Mouse (Mus musculus): ENCODE measurements around the gene Ankrd52.
"Not testable (repeated sequence)": the region's sequence is repeated elsewhere in the genome, so short reads cannot be mapped to it uniquely, and the experiment has no call there.

Ankrd52 gene

GRCm38 (mm10) chr10:128376455-128377211 lies at the start of gene Ankrd52:
Gene Ankrd52 (plus strand): TSS chr10:128377115.
- DNase-seq (ENCODE audit: extremely low read depth, insufficient read length, low spot score) = peak; percentile 84

DNA sequence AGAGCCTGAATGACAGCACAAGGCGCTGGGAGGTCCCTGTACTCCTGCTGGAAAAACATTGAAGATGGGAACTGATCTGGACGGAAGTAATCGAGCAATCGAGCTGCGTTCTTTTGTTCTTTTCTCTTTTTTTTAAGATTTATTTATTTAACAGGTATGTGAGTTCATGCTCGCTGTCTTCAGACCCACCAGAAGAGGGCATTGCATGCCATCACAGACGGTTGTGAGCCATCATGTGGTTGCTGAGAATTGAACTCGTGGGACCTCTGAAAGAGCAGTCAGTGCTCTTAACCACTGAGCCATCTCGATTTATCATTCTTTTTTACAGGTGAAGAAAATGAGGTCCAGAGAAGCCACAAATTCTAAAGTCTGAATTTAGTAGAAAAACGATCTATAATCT lies 49.3 kb upstream of the Ankrd52 start:
- no peak for DNase-seq (ENCODE audit: extremely low read depth, insufficient read length, low spot score)

- DNase-seq (ENCODE audit: extremely low read depth, insufficient read length, low spot score) = not testable (repeated sequence)
Observed at GRCm38 (mm10) chr10:128332358-128333249, 44.3 kb upstream of the Ankrd52 start.

DNA sequence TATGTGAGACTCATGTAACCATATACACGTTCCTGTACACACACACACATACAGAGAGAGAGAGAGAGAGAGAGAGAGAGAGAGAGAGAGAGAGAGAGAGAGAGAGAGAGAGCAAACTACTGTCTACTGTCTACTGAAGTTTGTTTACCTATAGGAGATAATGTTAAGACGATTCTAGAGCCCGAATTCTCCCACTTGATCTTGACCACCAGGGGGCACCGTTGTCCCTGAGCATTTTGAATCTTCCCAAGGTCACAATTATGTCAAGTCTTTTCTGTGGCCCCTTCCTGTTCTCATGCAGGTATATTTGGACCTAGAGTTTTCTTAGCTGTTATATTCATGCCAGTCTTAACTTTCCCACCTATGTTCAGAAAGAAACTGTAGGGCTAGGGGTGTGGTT lies 41.3 kb upstream of the Ankrd52 start:
- peak; percentile 28 for DNase-seq (ENCODE audit: extremely low read depth, insufficient read length, low spot score)

DNA sequence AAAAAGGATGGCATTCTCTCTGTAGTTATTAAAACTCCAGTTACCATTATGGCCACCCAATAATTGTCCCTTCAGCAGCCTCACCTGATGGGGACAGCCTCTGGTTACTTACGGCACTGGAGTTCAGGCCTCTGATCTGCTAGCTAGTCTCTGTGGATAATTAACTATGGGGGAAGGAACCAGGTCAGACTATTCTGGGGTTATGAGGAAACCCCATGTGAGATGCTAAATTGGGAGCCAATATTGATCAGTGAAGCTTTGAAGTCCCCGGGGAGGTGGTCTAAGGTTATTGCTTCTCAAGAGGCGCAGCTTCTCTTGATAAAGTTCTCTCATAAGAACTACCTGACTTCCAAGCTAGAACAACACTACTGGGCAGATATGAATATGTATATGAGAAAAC lies 40.7 kb upstream of the Ankrd52 start:
- DNase-seq (ENCODE audit: extremely low read depth, insufficient read length, low spot score) = no peak

DNA sequence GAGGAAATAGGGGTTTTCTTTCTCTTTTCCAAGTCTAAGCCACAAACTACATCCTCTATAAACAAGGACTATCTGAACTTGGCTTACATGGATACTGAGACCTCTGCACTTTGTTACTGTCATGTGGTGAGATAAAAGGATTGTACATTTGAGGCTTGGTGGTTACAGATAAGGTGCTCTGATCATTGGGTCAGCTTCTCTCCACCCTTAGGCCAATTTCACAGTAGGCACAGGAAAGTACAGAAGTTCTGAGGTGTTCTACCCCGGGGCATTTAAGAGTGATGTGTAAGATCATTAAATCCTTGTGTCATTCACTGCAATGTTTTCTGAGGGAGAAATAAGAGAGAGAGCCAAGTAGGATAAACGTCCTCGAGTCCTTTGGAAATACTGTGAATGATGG lies 40.3 kb upstream of the Ankrd52 start:
- DNase-seq (ENCODE audit: extremely low read depth, insufficient read length, low spot score) = no peak

GRCm38 (mm10) chr10:128337306-128338181 lies 39.4 kb upstream of the Ankrd52 start, which contains the start of gene Cs:
Gene Cs (plus strand): TSS chr10:128337734.
- peak; percentile 97 for DNase-seq (ENCODE audit: extremely low read depth, insufficient read length, low spot score)

GRCm38 (mm10) chr10:128338415-128338814 lies 38.5 kb upstream of the Ankrd52 start:
- DNase-seq (ENCODE audit: extremely low read depth, insufficient read length, low spot score) = no peak

- DNase-seq (ENCODE audit: extremely low read depth, insufficient read length, low spot score) = no peak
Observed at GRCm38 (mm10) chr10:128338948-128339347, 38.0 kb upstream of the Ankrd52 start.

- DNase-seq (ENCODE audit: extremely low read depth, insufficient read length, low spot score) = peak; percentile 49
Observed at GRCm38 (mm10) chr10:128340257-128340656, 36.7 kb upstream of the Ankrd52 start.

DNA sequence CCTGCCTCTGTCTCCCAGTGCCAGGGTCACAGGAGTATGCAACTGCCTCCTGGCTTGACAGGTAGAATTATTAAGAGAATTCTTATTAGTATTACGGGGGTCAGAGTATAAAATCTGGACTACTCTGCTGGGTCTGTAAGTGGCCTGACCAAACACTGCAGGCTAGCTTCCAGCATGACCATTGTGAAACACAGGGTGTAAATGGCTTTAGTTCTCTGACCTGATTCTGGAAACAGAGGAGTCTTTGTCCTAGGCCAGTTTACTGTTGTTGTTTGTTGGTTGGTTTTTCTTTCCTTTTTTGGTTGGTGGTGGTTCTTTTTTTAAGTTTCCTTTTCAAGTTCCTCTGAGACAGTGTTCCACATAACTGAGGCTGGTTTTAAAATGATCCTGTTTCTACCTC lies 33.5 kb upstream of the Ankrd52 start:
- peak; percentile 20 for DNase-seq (ENCODE audit: extremely low read depth, insufficient read length, low spot score)

DNA sequence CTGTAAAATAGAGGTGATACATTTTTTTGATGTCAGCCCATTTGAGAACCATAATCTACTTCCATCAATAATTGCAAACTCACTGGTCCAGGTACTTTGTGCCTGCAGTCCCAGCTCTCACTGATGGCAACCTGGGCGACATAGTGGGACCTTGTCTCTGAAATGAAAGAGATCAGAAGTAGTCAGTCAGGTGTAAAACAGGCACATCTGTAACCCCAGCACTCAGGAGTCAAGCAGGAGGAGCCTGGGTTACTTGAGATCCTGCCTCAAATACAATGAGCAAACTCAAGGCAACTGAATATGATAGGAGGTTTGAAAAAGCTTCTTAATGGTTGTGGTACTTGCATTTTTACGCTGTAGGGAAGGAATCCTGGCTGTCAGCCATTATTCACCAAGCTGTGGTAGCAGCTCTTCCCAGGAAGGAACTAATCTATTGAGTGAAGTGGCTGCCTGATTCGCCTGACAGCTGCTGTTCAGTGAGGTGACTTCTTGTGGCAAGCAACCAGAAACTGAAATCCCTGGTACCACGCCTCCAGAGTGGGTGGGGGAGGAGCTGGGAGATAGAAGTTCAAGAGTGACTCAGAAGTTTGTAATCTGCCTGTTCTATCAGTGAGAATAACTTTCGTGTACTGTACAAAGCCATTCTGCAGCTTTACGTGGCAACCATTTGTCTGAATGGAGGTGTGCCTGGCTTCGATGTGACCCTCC lies 32.2 kb upstream of the Ankrd52 start:
- DNase-seq (ENCODE audit: extremely low read depth, insufficient read length, low spot score) = peak; percentile 84

GRCm38 (mm10) chr10:128347541-128347940 lies 29.4 kb upstream of the Ankrd52 start:
- no peak for DNase-seq (ENCODE audit: extremely low read depth, insufficient read length, low spot score)

DNA sequence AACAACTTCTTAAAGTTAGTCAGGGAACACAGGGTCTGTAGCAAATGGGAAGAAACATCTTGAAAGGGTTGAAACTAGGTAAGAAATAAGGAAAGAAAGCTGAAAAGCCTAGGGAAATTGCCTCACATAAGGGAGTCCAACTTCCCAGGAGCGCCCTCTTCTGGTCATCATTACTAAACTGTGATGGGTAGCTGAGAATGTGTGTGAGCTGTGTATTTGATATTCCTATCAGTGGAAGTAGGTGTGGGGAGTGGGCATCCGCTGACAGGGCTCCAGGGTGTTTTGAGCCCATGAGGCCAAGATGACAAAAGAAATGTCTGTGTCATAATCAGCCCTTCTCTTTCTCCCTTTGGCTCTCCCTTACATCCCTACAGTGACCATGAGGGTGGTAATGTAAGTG lies 18.1 kb upstream of the Ankrd52 start:
- DNase-seq (ENCODE audit: extremely low read depth, insufficient read length, low spot score) = no peak

DNA sequence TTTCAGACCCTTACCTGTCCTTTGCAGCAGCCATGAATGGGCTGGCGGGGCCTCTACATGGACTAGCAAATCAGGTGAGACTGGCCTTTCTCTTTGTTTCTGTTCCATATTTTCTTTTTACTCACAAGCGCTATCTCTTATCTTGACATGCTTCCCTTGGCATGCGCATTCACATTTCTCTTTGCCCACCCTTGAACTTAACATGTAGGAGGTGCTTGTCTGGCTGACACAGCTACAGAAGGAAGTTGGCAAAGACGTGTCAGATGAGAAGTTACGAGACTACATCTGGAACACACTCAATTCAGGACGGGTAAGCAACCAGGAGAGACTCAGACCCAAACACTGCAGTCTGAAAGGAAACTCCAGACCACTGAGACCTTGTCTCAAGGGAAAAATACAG lies 17.7 kb upstream of the Ankrd52 start:
- no peak for DNase-seq (ENCODE audit: extremely low read depth, insufficient read length, low spot score)

GRCm38 (mm10) chr10:128361836-128362235 lies 15.1 kb upstream of the Ankrd52 start:
- no peak for DNase-seq (ENCODE audit: extremely low read depth, insufficient read length, low spot score)

GRCm38 (mm10) chr10:128362568-128362967 lies 14.3 kb upstream of the Ankrd52 start:
- DNase-seq (ENCODE audit: extremely low read depth, insufficient read length, low spot score) = no peak

- DNase-seq (ENCODE audit: extremely low read depth, insufficient read length, low spot score) = no peak
Observed at GRCm38 (mm10) chr10:128367899-128368401, 9.0 kb upstream of the Ankrd52 start.

DNA sequence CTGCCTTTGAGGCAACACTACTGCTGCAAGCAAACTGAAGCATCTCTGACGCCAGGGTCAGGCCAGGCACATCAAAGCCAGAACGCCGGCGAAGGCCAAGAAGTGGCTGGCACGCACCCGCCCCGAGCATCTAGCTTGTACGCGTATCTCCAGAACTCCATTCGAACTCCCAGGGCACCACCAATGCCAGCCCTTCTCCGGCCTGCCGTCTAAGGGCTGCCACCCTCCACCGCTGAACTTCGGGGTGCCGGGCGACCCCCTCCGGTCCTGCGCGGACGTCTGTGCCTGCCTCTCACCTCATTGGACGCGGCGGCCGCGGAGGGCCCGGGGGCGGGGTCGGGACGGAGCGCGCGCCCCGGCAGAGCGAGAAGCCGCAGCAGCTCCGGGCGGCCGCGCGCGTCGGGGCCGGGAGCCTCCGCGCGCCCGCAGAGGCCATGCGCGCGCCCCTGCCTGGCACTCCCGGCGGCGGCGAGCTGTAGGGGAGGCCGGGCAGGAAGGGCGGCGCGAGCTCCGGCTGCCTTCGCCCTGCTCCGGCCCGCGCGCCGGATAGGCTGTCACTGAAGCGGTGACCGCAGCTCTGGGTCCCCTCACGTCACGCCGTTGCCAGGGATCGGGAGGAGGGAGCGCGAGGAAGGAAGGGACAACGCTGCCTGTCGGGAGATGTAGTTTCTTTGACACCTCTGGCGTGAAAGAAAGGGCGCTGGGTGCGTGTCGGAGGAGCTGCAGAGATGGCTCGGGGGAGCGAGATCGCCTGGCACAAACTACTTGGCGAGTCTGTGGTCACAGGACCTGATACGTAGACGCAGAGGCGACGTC lies 8.3 kb upstream of the Ankrd52 start, which contains the start of gene Coq10a:
TSS of gene Coq10a (minus strand) at position 596 of the 816 bp plus-strand sequence.
- DNase-seq (ENCODE audit: extremely low read depth, insufficient read length, low spot score) = peak; percentile 95
